Mouse (Mus musculus) lung, embryonic 14.5 days (tissue): ENCODE measurements around the gene Trim47. TPM values are rescaled to one million over a fixed set of nuclear protein-coding genes. Genes with fewer than 3 reads are reported as not detected.

Experiments used
- ATAC-seq: fragments of 200-750 bp; cut with Nextera tagmentation; 2 replicates; pipeline ENCODE4 v1.8.0; 2017; ENCODE audit warnings: mild to moderate bottlenecking, moderate TSS enrichment, moderate library complexity; ENCODE audit not compliant: insufficient read depth
- DNase-seq: peaks from one replicate; pipeline ENCODE4 v3.0.0-alpha.2; 2015
- H3K27ac ChIP-seq: fragments of 300-500 bp; sonication (generic); 2 replicates; pipeline ENCODE4 v1.5.1; 2014; ENCODE audit warnings: low read depth, mild to moderate bottlenecking, moderate library complexity
- H3K27me3 ChIP-seq: fragments of 300-500 bp; sonication (generic); 2 replicates; pipeline ENCODE4 v1.6.1; 2014; ENCODE audit warnings: low read length, control low read depth; ENCODE audit not compliant: insufficient read depth
- H3K36me3 ChIP-seq: fragments of 300-500 bp; sonication (generic); 2 replicates; pipeline ENCODE4 v1.6.1; 2014; ENCODE audit warnings: control low read depth; ENCODE audit not compliant: insufficient read depth
- H3K4me1 ChIP-seq: fragments of 300-500 bp; sonication (generic); 2 replicates; pipeline ENCODE4 v1.6.1; 2014; ENCODE audit warnings: antibody characterized with exemption, control low read depth; ENCODE audit not compliant: insufficient read depth
- H3K4me2 ChIP-seq: fragments of 300-500 bp; sonication (generic); 2 replicates; pipeline ENCODE4 v1.6.1; 2014; ENCODE audit warnings: mild to moderate bottlenecking
- H3K4me3 ChIP-seq: fragments of 300-500 bp; sonication (generic); 2 replicates; pipeline ENCODE4 v1.5.1; 2014; ENCODE audit warnings: low read depth, low read length
- H3K9ac ChIP-seq: fragments of 300-500 bp; sonication (generic); 2 replicates; pipeline ENCODE4 v1.6.1; 2014
- H3K9me3 ChIP-seq: fragments of 300-500 bp; sonication (generic); 2 replicates; pipeline ENCODE4 v1.6.1; 2016; ENCODE audit warnings: low read depth, low read length, control low read depth
- CTCF ChIP-seq: IDR thresholded peaks from 2 replicates; pipeline ENCODE4 v1.5.1; 2016; ENCODE audit warnings: antibody characterized with exemption, low read depth
- WGBS: fragments of 180-500 bp; shearing (Covaris S2); extraction: QIAGEN DNeasy Blood & Tissue Kit; methylation state at CpG from one replicate; pipeline ENCODE4 v1.1.7; 2014; 5-methylcytosine and 5-hydroxymethylcytosine counted together
- polyA plus RNA-seq: library from polyadenylated mRNA; unstranded; fragments of >200 nt; fragmentation: Nextera tagmentation; extraction: Ambion mirVana; gene quantifications from 2 replicates; pipeline ENCODE4 v1.2.1, GENCODE M21; 2014

Trim47 gene
- polyA plus RNA-seq, 1 experiment from 2014 or later: 12.7 TPM

GRCm38 (mm10) chr11:116078676-116079320 lies 48.2 kb downstream of the Trim47 start:
- Histone ChIP-seq H3K4me3 (no peak overlapping the region), H3K9ac (no peak overlapping the region), H3K27me3 (no peaks in the 10 kb centered on the region), H3K27ac (no peak overlapping the region), H3K4me1 (peaks cover 3% of the 10 kb centered on the region; the same call in 1 of the 2 replicates), H3K4me2 (no peak overlapping the region), H3K9me3 (no peaks in the 10 kb centered on the region), H3K36me3 (peaks cover 51% of the 10 kb centered on the region)
- TF ChIP-seq CTCF: no peak
- DNase-seq (no peak), ATAC-seq (no peak)
- 37% methylated on average over 10 of the region's 10 CpGs for WGBS

- Histone ChIP-seq H3K36me3 (peaks cover 45% of the 10 kb centered on the region), H3K4me3 (peak overlapping the region; percentile 24), H3K27me3 (no peaks in the 10 kb centered on the region), H3K9ac (peak overlapping the region; percentile 43), H3K9me3 (no peaks in the 10 kb centered on the region), H3K4me2 (peak overlapping the region; percentile 61), H3K4me1 (peaks cover 3% of the 10 kb centered on the region; the same call in 1 of the 2 replicates), H3K27ac (peak overlapping the region; percentile 72)
- ATAC-seq (peak; percentile 46), DNase-seq (peak; percentile 49)
- WGBS: 11% methylated on average over 16 of the region's 16 CpGs
- TF ChIP-seq CTCF: no peak
Measured at GRCm38 (mm10) chr11:116078221-116078620, 48.8 kb downstream of the Trim47 start.

GRCm38 (mm10) chr11:116077446-116078204 lies 49.4 kb downstream of the Trim47 start, which contains the start of gene Unc13d:
Gene Unc13d, minus strand, starts transcription at chr11:116077961.
- peak; percentile 29 for DNase-seq
- 50% methylated on average over 22 of the region's 22 CpGs for WGBS
- Histone ChIP-seq H3K4me1 (peaks cover 3% of the 10 kb centered on the region; the same call in 1 of the 2 replicates), H3K27ac (peak within 1 kb of the TSS; percentile 72), H3K4me3 (peak within 1 kb of the TSS; percentile 24), H3K36me3 (peaks cover 39% of the 10 kb centered on the region), H3K9ac (peak within 1 kb of the TSS; percentile 43), H3K9me3 (no peaks in the 10 kb centered on the region), H3K4me2 (peak within 1 kb of the TSS; percentile 61), H3K27me3 (no peaks in the 10 kb centered on the region)
- peak; percentile 73 for ATAC-seq
- TF ChIP-seq CTCF: peak; percentile 37; the same call in 1 of the 2 replicates

- Histone ChIP-seq H3K36me3 (peaks cover 33% of the 10 kb centered on the region), H3K27me3 (no peaks in the 10 kb centered on the region), H3K4me3 (peak overlapping the region; percentile 24; the same call in 1 of the 2 replicates), H3K4me1 (peaks cover 3% of the 10 kb centered on the region; the same call in 1 of the 2 replicates), H3K4me2 (peak overlapping the region; percentile 61), H3K27ac (no peak overlapping the region), H3K9ac (peak overlapping the region; percentile 43; the same call in 1 of the 2 replicates), H3K9me3 (no peaks in the 10 kb centered on the region)
- WGBS: 55% methylated on average over 7 of the region's 7 CpGs
- ATAC-seq: no peak
- TF ChIP-seq CTCF: no peak
- no peak for DNase-seq
Measured at GRCm38 (mm10) chr11:116076836-116077235, 50.2 kb downstream of the Trim47 start.

GRCm38 (mm10) chr11:116076266-116076540 lies 50.8 kb downstream of the Trim47 start:
- Histone ChIP-seq H3K4me2 (peak overlapping the region; percentile 61; the same call in 1 of the 2 replicates), H3K27ac (no peak overlapping the region), H3K9ac (peak overlapping the region; percentile 26; the same call in 1 of the 2 replicates), H3K4me3 (no peak overlapping the region; the same call in 1 of the 2 replicates), H3K27me3 (no peaks in the 10 kb centered on the region), H3K9me3 (no peaks in the 10 kb centered on the region), H3K36me3 (peaks cover 27% of the 10 kb centered on the region), H3K4me1 (peaks cover 3% of the 10 kb centered on the region; the same call in 1 of the 2 replicates)
- WGBS: 52% methylated on average over 7 of the region's 7 CpGs
- ATAC-seq (no peak), DNase-seq (no peak)
- TF ChIP-seq CTCF: no peak

GRCm38 (mm10) chr11:116075539-116076265 lies 51.3 kb downstream of the Trim47 start:
- DNase-seq (peak; percentile 23), ATAC-seq (no peak)
- Histone ChIP-seq H3K27ac (no peak overlapping the region), H3K4me2 (0 out of 2 replicates have a peak overlapping the region, but pooled peaks have one; percentile 10), H3K9ac (peak overlapping the region; percentile 26; the same call in 1 of the 2 replicates), H3K9me3 (no peaks in the 10 kb centered on the region), H3K4me3 (no peak overlapping the region; the same call in 1 of the 2 replicates), H3K4me1 (peaks cover 3% of the 10 kb centered on the region; the same call in 1 of the 2 replicates), H3K36me3 (peaks cover 22% of the 10 kb centered on the region), H3K27me3 (no peaks in the 10 kb centered on the region)
- WGBS: 36% methylated on average over 20 of the region's 20 CpGs
- TF ChIP-seq CTCF: 0 out of 2 replicates have a peak, but pooled peaks have one; percentile 6
